Mouse (Mus musculus) lung, adult 2 months (tissue): ENCODE data around the gene Polr2c.
A peak's percentile ranks its signal among the peaks of the same experiment; 100 is the strongest.

Source experiments
- CTCF ChIP-seq: fragments of 200-500 bp; IDR thresholded peaks from 2 replicates; pipeline ENCODE4 v1.5.1; 2011; ENCODE audit warnings: mild to moderate bottlenecking, low read length, control low read depth; ENCODE audit not compliant: insufficient read depth
- POLR2A ChIP-seq: fragments of 200-500 bp; IDR thresholded peaks from 2 replicates; pipeline ENCODE4 v1.6.1; 2011; ENCODE audit warnings: low read depth, mild to moderate bottlenecking, control low read depth, low read length, borderline replicate concordance; ENCODE audit errors: extremely low read depth

DNA sequence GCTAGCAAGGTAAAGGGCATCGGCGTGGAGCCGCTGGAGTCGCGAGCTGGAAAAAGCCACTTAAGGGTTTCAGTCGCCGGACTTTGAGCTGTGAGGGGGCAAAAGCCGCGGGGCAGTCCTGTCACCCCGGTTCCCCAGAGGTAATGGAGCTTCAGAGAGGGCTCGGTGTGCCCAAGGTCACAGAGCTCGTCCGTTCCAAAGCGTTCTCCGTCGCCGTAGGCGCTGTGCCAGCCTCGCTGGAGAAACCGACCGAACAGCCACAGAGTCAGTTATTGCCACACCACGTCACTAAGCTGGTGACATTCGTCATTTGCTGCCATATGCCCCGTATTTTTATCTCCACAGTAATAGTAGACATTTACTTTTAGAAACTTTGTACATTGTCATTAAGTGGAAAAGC lies 18.6 kb upstream of the Polr2c start:
- no peak for TF ChIP-seq CTCF
- peak; percentile 31; the same call in 1 of the 2 replicates for TF ChIP-seq POLR2A
